Mouse (Mus musculus) hindbrain, embryonic 13.5 days (tissue): ENCODE measurements at regions not wholly inside any gene's neighbourhood (a gene's known extent, or its start where the extent isn't known, plus 50 kb on each side); places are given as distances from the start of the nearest gene placed in this dataset.
A peak's percentile ranks its signal among the peaks of the same experiment; 100 is the strongest.

Experiments used
- ATAC-seq: fragments of 200-750 bp; cut with Nextera tagmentation; 2 replicates; pipeline ENCODE4 v1.8.0; 2017; ENCODE audit warnings: moderate TSS enrichment; ENCODE audit not compliant: low FRiP score
- H3K27ac ChIP-seq: fragments of 300-500 bp; sonication (generic); 2 replicates; pipeline ENCODE4 v1.5.1; 2015; ENCODE audit warnings: inconsistent platforms, mild to moderate bottlenecking, moderate library complexity
- H3K27me3 ChIP-seq: fragments of 300-500 bp; sonication (generic); 2 replicates; pipeline ENCODE4 v1.6.1; 2015; ENCODE audit warnings: mild to moderate bottlenecking, inconsistent platforms
- H3K36me3 ChIP-seq: fragments of 300-500 bp; sonication (generic); 2 replicates; pipeline ENCODE4 v1.6.1; 2015; ENCODE audit warnings: mild to moderate bottlenecking, inconsistent platforms
- H3K4me1 ChIP-seq: fragments of 300-500 bp; sonication (generic); replicated peaks from 2 replicates; pipeline ENCODE4 v1.6.1; 2015; ENCODE audit warnings: inconsistent platforms
- H3K4me2 ChIP-seq: fragments of 300-500 bp; sonication (generic); 2 replicates; pipeline ENCODE4 v1.6.1; 2015; ENCODE audit warnings: inconsistent platforms, mild to moderate bottlenecking, moderate library complexity
- H3K4me3 ChIP-seq: fragments of 300-500 bp; sonication (generic); 2 replicates; pipeline ENCODE4 v1.5.1; 2015; ENCODE audit warnings: mild to moderate bottlenecking, inconsistent platforms
- H3K9ac ChIP-seq: fragments of 300-500 bp; sonication (generic); 2 replicates; pipeline ENCODE4 v1.6.1; 2015; ENCODE audit warnings: mild to moderate bottlenecking, inconsistent platforms
- H3K9me3 ChIP-seq: fragments of 300-500 bp; sonication (generic); 2 replicates; pipeline ENCODE4 v1.6.1; 2016; ENCODE audit warnings: inconsistent platforms
- WGBS: fragments of 180-500 bp; shearing (Covaris S2); methylation state at CpG from one replicate; pipeline ENCODE4 v1.1.7; 2015; 5-methylcytosine and 5-hydroxymethylcytosine counted together

- peak; percentile 52; the same call in 1 of the 2 replicates for ATAC-seq
Observed at GRCm38 (mm10) chr14:15061966-15062860, 259.0 kb downstream of the Nek10 start.

GRCm38 (mm10) chr14:15062861-15063418, 259.7 kb downstream of the Nek10 start:
- Histone ChIP-seq H3K27ac (no peak overlapping the region), H3K27me3 (no peaks in the 10 kb centered on the region), H3K9ac (no peak overlapping the region), H3K4me1 (peaks cover 13% of the 10 kb centered on the region; the same call in 1 of the 2 replicates), H3K4me2 (no peak overlapping the region), H3K4me3 (no peak overlapping the region), H3K36me3 (no peaks in the 10 kb centered on the region), H3K9me3 (no peaks in the 10 kb centered on the region)
- peak; percentile 48; the same call in 1 of the 2 replicates for ATAC-seq
- 60% methylated on average over 4 of the region's 4 CpGs for WGBS

More at GRCm38 (mm10) chr14:15061966-15062860, 259.0 kb downstream of the Nek10 start:
- Histone ChIP-seq H3K27ac (no peak overlapping the region), H3K4me1 (peaks cover 13% of the 10 kb centered on the region; the same call in 1 of the 2 replicates), H3K27me3 (no peaks in the 10 kb centered on the region), H3K4me2 (no peak overlapping the region), H3K4me3 (no peak overlapping the region), H3K9ac (no peak overlapping the region), H3K36me3 (no peaks in the 10 kb centered on the region), H3K9me3 (no peaks in the 10 kb centered on the region)
- 60% methylated on average over 5 of the region's 5 CpGs for WGBS

- ATAC-seq = no peak
- H3K27me3 ChIP-seq = no peaks in the 10 kb centered on the region
- H3K9me3 ChIP-seq = no peaks in the 10 kb centered on the region
- H3K4me3 ChIP-seq = no peak overlapping the region
- H3K4me1 ChIP-seq = peaks cover 13% of the 10 kb centered on the region; the same call in 1 of the 2 replicates
- 78% methylated on average over 5 of the region's 5 CpGs for WGBS
- no peaks in the 10 kb centered on the region for H3K36me3 ChIP-seq
- no peak overlapping the region for H3K27ac ChIP-seq
- H3K9ac ChIP-seq = no peak overlapping the region
- H3K4me2 ChIP-seq = no peak overlapping the region
Observed at GRCm38 (mm10) chr14:15064991-15065525, 261.8 kb downstream of the Nek10 start.

GRCm38 (mm10) chr14:15075877-15076276, 272.7 kb downstream of the Nek10 start:
- Histone ChIP-seq H3K27me3 (no peaks in the 10 kb centered on the region), H3K9me3 (no peaks in the 10 kb centered on the region), H3K36me3 (no peaks in the 10 kb centered on the region), H3K9ac (no peak overlapping the region), H3K4me3 (no peak overlapping the region), H3K27ac (no peak overlapping the region), H3K4me1 (no peaks in the 10 kb centered on the region), H3K4me2 (no peak overlapping the region)
- WGBS = 49% methylated on average over 3 of the region's 3 CpGs
- ATAC-seq = no peak

- WGBS = 85% methylated on average over 2 of the region's 2 CpGs
- H3K4me2 ChIP-seq = no peak overlapping the region
- ATAC-seq = no peak
Observed at GRCm38 (mm10) chr14:15082889-15083288, 279.7 kb downstream of the Nek10 start.

GRCm38 (mm10) chr14:15083812-15084211, 280.6 kb downstream of the Nek10 start:
- 58% methylated on average over 1 of the region's 1 CpGs for WGBS
- Histone ChIP-seq H3K27me3 (no peaks in the 10 kb centered on the region), H3K36me3 (no peaks in the 10 kb centered on the region), H3K4me3 (no peak overlapping the region), H3K4me1 (no peaks in the 10 kb centered on the region), H3K9ac (no peak overlapping the region), H3K4me2 (no peak overlapping the region), H3K9me3 (no peaks in the 10 kb centered on the region), H3K27ac (no peak overlapping the region)
- ATAC-seq = no peak

More at GRCm38 (mm10) chr14:15082889-15083288, 279.7 kb downstream of the Nek10 start:
- Histone ChIP-seq H3K27ac (no peak overlapping the region), H3K9me3 (no peaks in the 10 kb centered on the region), H3K36me3 (no peaks in the 10 kb centered on the region), H3K4me1 (no peaks in the 10 kb centered on the region), H3K27me3 (no peaks in the 10 kb centered on the region), H3K4me3 (no peak overlapping the region), H3K9ac (no peak overlapping the region)

GRCm38 (mm10) chr14:15087061-15087460, 283.8 kb downstream of the Nek10 start:
- Histone ChIP-seq H3K4me3 (no peak overlapping the region), H3K27me3 (no peaks in the 10 kb centered on the region), H3K4me2 (no peak overlapping the region), H3K9me3 (no peaks in the 10 kb centered on the region), H3K4me1 (no peaks in the 10 kb centered on the region), H3K9ac (no peak overlapping the region), H3K27ac (no peak overlapping the region), H3K36me3 (no peaks in the 10 kb centered on the region)
- no peak for ATAC-seq
- WGBS = 69% methylated on average over 5 of the region's 5 CpGs

- H3K27me3 ChIP-seq = no peaks in the 10 kb centered on the region
- H3K27ac ChIP-seq = no peak overlapping the region
- H3K36me3 ChIP-seq = no peaks in the 10 kb centered on the region
- no peak overlapping the region for H3K4me3 ChIP-seq
- no peaks in the 10 kb centered on the region for H3K4me1 ChIP-seq
- ATAC-seq = no peak
- H3K9me3 ChIP-seq = no peaks in the 10 kb centered on the region
- H3K9ac ChIP-seq = no peak overlapping the region
- 69% methylated on average over 1 of the region's 1 CpGs for WGBS
- H3K4me2 ChIP-seq = no peak overlapping the region
Observed at GRCm38 (mm10) chr14:15096865-15097264, 293.6 kb downstream of the Nek10 start.

GRCm38 (mm10) chr14:15099909-15100308, 296.7 kb downstream of the Nek10 start:
- no peak for ATAC-seq
- no peak overlapping the region for H3K27ac ChIP-seq
- H3K4me2 ChIP-seq = no peak overlapping the region
- no peaks in the 10 kb centered on the region for H3K9me3 ChIP-seq
- no peak overlapping the region for H3K9ac ChIP-seq
- H3K27me3 ChIP-seq = no peaks in the 10 kb centered on the region
- no peak overlapping the region for H3K4me3 ChIP-seq
- no peaks in the 10 kb centered on the region for H3K4me1 ChIP-seq
- H3K36me3 ChIP-seq = no peaks in the 10 kb centered on the region

- Histone ChIP-seq H3K9me3 (no peaks in the 10 kb centered on the region), H3K4me2 (no peak overlapping the region), H3K27ac (no peak overlapping the region), H3K9ac (no peak overlapping the region), H3K4me3 (no peak overlapping the region), H3K36me3 (no peaks in the 10 kb centered on the region), H3K27me3 (no peaks in the 10 kb centered on the region), H3K4me1 (no peaks in the 10 kb centered on the region)
- 0 out of 2 replicates have a peak, but pooled peaks have one; percentile 21 for ATAC-seq
- 67% methylated on average over 2 of the region's 2 CpGs for WGBS
Observed at GRCm38 (mm10) chr14:15107795-15108321, 304.6 kb downstream of the Nek10 start.

GRCm38 (mm10) chr14:15119745-15120144, 316.5 kb downstream of the Nek10 start:
- Histone ChIP-seq H3K4me3 (no peak overlapping the region), H3K27ac (no peak overlapping the region), H3K9ac (no peak overlapping the region), H3K27me3 (no peaks in the 10 kb centered on the region), H3K36me3 (no peaks in the 10 kb centered on the region), H3K4me2 (no peak overlapping the region), H3K9me3 (no peaks in the 10 kb centered on the region), H3K4me1 (no peaks in the 10 kb centered on the region)
- ATAC-seq = no peak
- 67% methylated on average over 2 of the region's 2 CpGs for WGBS

GRCm38 (mm10) chr14:15128157-15128556, 310.6 kb downstream of the Lrrc3b start:
- Histone ChIP-seq H3K27me3 (no peaks in the 10 kb centered on the region), H3K4me1 (no peaks in the 10 kb centered on the region), H3K9ac (no peak overlapping the region), H3K9me3 (no peaks in the 10 kb centered on the region), H3K4me3 (no peak overlapping the region), H3K4me2 (no peak overlapping the region), H3K36me3 (no peaks in the 10 kb centered on the region), H3K27ac (no peak overlapping the region)
- 71% methylated on average over 3 of the region's 3 CpGs for WGBS
- ATAC-seq = no peak
